Mouse (Mus musculus) stomach, embryonic 16.5 days (tissue): ENCODE measurements at regions not wholly inside any gene's neighbourhood (a gene's known extent, or its start where the extent isn't known, plus 50 kb on each side); places are given as distances from the start of the nearest gene placed in this dataset.

ENCODE experiments used
- ATAC-seq: fragments of 200-750 bp; cut with Nextera tagmentation; 2 replicates; pipeline ENCODE4 v1.8.0; 2017; ENCODE audit warnings: moderate number of reproducible peaks, moderate TSS enrichment; ENCODE audit not compliant: insufficient read depth, low FRiP score
- H3K27ac ChIP-seq: fragments of 300-500 bp; sonication (generic); 2 replicates; pipeline ENCODE4 v1.5.1; 2014; ENCODE audit warnings: low read length
- H3K27me3 ChIP-seq: fragments of 300-500 bp; sonication (generic); 2 replicates; pipeline ENCODE4 v1.6.1; 2014; ENCODE audit warnings: low read length, control low read depth, mixed read lengths; ENCODE audit not compliant: control insufficient read depth, insufficient read depth
- H3K36me3 ChIP-seq: fragments of 300-500 bp; sonication (generic); 2 replicates; pipeline ENCODE4 v1.6.1; 2014; ENCODE audit warnings: low read length; ENCODE audit not compliant: control insufficient read depth, insufficient read depth
- H3K4me1 ChIP-seq: fragments of 300-500 bp; sonication (generic); 2 replicates; pipeline ENCODE4 v1.6.1; 2014; ENCODE audit warnings: low read length, control low read depth, mixed read lengths; ENCODE audit not compliant: control insufficient read depth, insufficient read depth
- H3K4me2 ChIP-seq: fragments of 300-500 bp; sonication (generic); 2 replicates; pipeline ENCODE4 v1.6.1; 2014; ENCODE audit warnings: low read depth, low read length, mixed read lengths
- H3K4me3 ChIP-seq: fragments of 300-500 bp; sonication (generic); replicated peaks from 2 replicates; pipeline ENCODE4 v1.5.1; 2014; ENCODE audit warnings: mild to moderate bottlenecking, low read length
- H3K9ac ChIP-seq: fragments of 300-500 bp; sonication (generic); 2 replicates; pipeline ENCODE4 v1.6.1; 2014; ENCODE audit warnings: low read length
- H3K9me3 ChIP-seq: fragments of 300-500 bp; sonication (generic); replicated peaks from 2 replicates; pipeline ENCODE4 v1.6.1; 2016; ENCODE audit warnings: low read length, control low read depth; ENCODE audit not compliant: control insufficient read depth
- WGBS: fragments of 180-500 bp; shearing (Covaris S2); extraction: QIAGEN DNeasy Blood & Tissue Kit; methylation state at CpG from one replicate; pipeline ENCODE4 v1.1.7; 2014; 5-methylcytosine and 5-hydroxymethylcytosine counted together

GRCm38 (mm10) chr1:35730309-35730708, 337.9 kb upstream of the Hs6st1 start:
- Histone ChIP-seq H3K27ac (no peak overlapping the region), H3K36me3 (no peaks in the 10 kb centered on the region), H3K9ac (no peak overlapping the region), H3K4me3 (no peak overlapping the region), H3K4me2 (no peak overlapping the region), H3K9me3 (no peaks in the 10 kb centered on the region), H3K4me1 (no peaks in the 10 kb centered on the region), H3K27me3 (no peaks in the 10 kb centered on the region)
- ATAC-seq = no peak
- 66% methylated on average over 4 of the region's 4 CpGs for WGBS

GRCm38 (mm10) chr1:35736247-35736646, 332.0 kb upstream of the Hs6st1 start:
- H3K4me3 ChIP-seq = no peak overlapping the region
- no peaks in the 10 kb centered on the region for H3K9me3 ChIP-seq
- no peak for ATAC-seq
- no peak overlapping the region for H3K27ac ChIP-seq
- no peaks in the 10 kb centered on the region for H3K27me3 ChIP-seq
- H3K9ac ChIP-seq = no peak overlapping the region
- no peaks in the 10 kb centered on the region for H3K4me1 ChIP-seq
- no peaks in the 10 kb centered on the region for H3K36me3 ChIP-seq
- no peak overlapping the region for H3K4me2 ChIP-seq

- ATAC-seq = no peak
- no peak overlapping the region for H3K4me2 ChIP-seq
- WGBS = 92% methylated on average over 7 of the region's 7 CpGs
Observed at GRCm38 (mm10) chr1:35749603-35750002, 318.6 kb upstream of the Hs6st1 start.

GRCm38 (mm10) chr1:35750092-35750521, 318.1 kb upstream of the Hs6st1 start:
- H3K4me1 ChIP-seq = no peaks in the 10 kb centered on the region
- no peak overlapping the region for H3K4me2 ChIP-seq
- H3K36me3 ChIP-seq = no peaks in the 10 kb centered on the region
- H3K4me3 ChIP-seq = no peak overlapping the region
- no peak overlapping the region for H3K27ac ChIP-seq
- H3K27me3 ChIP-seq = no peaks in the 10 kb centered on the region
- no peak overlapping the region for H3K9ac ChIP-seq
- no peak for ATAC-seq
- 57% methylated on average over 4 of the region's 4 CpGs for WGBS
- no peaks in the 10 kb centered on the region for H3K9me3 ChIP-seq

More at GRCm38 (mm10) chr1:35749603-35750002, 318.6 kb upstream of the Hs6st1 start:
- Histone ChIP-seq H3K27ac (no peak overlapping the region), H3K4me1 (no peaks in the 10 kb centered on the region), H3K4me3 (no peak overlapping the region), H3K9ac (no peak overlapping the region), H3K9me3 (no peaks in the 10 kb centered on the region), H3K27me3 (no peaks in the 10 kb centered on the region), H3K36me3 (no peaks in the 10 kb centered on the region)

- no peak overlapping the region for H3K4me3 ChIP-seq
- no peak overlapping the region for H3K27ac ChIP-seq
- H3K9ac ChIP-seq = no peak overlapping the region
- no peaks in the 10 kb centered on the region for H3K9me3 ChIP-seq
- H3K27me3 ChIP-seq = no peaks in the 10 kb centered on the region
- no peak overlapping the region for H3K4me2 ChIP-seq
- no peak for ATAC-seq
- H3K36me3 ChIP-seq = no peaks in the 10 kb centered on the region
- WGBS = 79% methylated on average over 9 of the region's 9 CpGs
- H3K4me1 ChIP-seq = no peaks in the 10 kb centered on the region
Observed at GRCm38 (mm10) chr1:35752636-35753035, 315.6 kb upstream of the Hs6st1 start.

GRCm38 (mm10) chr1:35754170-35754569, 314.0 kb upstream of the Hs6st1 start:
- Histone ChIP-seq H3K27ac (no peak overlapping the region), H3K4me3 (no peak overlapping the region), H3K27me3 (no peaks in the 10 kb centered on the region), H3K9me3 (no peaks in the 10 kb centered on the region), H3K9ac (no peak overlapping the region), H3K4me1 (no peaks in the 10 kb centered on the region), H3K4me2 (no peak overlapping the region), H3K36me3 (no peaks in the 10 kb centered on the region)
- no peak for ATAC-seq
- WGBS = 78% methylated on average over 11 of the region's 11 CpGs

DNA sequence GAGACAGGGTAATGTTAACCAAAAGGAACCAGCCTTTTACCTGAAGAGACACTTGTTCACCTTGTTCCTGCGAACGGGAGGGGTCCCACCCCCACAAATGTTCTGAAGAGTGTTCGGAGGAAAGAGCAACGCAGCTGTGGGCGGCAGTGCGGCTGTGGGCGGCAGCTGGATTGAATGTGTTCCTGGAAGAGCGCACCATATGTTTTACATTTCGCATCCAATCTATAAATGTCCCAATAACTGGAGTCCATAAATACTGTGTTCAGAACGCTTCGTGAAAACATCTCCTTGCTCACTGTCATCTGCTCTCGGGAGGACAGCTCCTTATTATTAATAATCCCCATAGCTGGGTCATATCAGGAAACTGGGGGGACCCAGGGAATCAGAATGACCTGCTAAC, 309.2 kb upstream of the Hs6st1 start:
- no peak overlapping the region for H3K27ac ChIP-seq
- no peaks in the 10 kb centered on the region for H3K9me3 ChIP-seq
- no peak for ATAC-seq
- no peaks in the 10 kb centered on the region for H3K27me3 ChIP-seq
- no peaks in the 10 kb centered on the region for H3K4me1 ChIP-seq
- WGBS = 68% methylated on average over 12 of the region's 12 CpGs
- H3K36me3 ChIP-seq = no peaks in the 10 kb centered on the region
- no peak overlapping the region for H3K4me3 ChIP-seq
- no peak overlapping the region for H3K9ac ChIP-seq
- no peak overlapping the region for H3K4me2 ChIP-seq

- H3K4me1 ChIP-seq = no peaks in the 10 kb centered on the region
- WGBS = 60% methylated on average over 4 of the region's 4 CpGs
- no peaks in the 10 kb centered on the region for H3K9me3 ChIP-seq
- H3K27ac ChIP-seq = no peak overlapping the region; the same call in 1 of the 2 replicates
- H3K4me3 ChIP-seq = no peak overlapping the region
- H3K9ac ChIP-seq = no peak overlapping the region
- no peak overlapping the region for H3K4me2 ChIP-seq
- H3K36me3 ChIP-seq = no peaks in the 10 kb centered on the region
- ATAC-seq = no peak
- H3K27me3 ChIP-seq = no peaks in the 10 kb centered on the region
Observed at GRCm38 (mm10) chr1:35759600-35759999, 308.6 kb upstream of the Hs6st1 start.

GRCm38 (mm10) chr1:35763051-35763450, 305.1 kb upstream of the Hs6st1 start:
- Histone ChIP-seq H3K9me3 (no peaks in the 10 kb centered on the region), H3K9ac (no peak overlapping the region), H3K4me2 (no peak overlapping the region), H3K27me3 (no peaks in the 10 kb centered on the region), H3K4me3 (no peak overlapping the region), H3K4me1 (no peaks in the 10 kb centered on the region), H3K36me3 (no peaks in the 10 kb centered on the region), H3K27ac (no peak overlapping the region)
- peak; percentile 43; the same call in 1 of the 2 replicates for ATAC-seq
- WGBS = 83% methylated on average over 9 of the region's 9 CpGs

GRCm38 (mm10) chr1:35763456-35763855, 304.7 kb upstream of the Hs6st1 start:
- H3K9me3 ChIP-seq = no peaks in the 10 kb centered on the region
- WGBS = 80% methylated on average over 10 of the region's 10 CpGs
- H3K4me3 ChIP-seq = no peak overlapping the region
- H3K9ac ChIP-seq = no peak overlapping the region
- ATAC-seq = no peak
- no peaks in the 10 kb centered on the region for H3K36me3 ChIP-seq
- no peak overlapping the region for H3K4me2 ChIP-seq
- H3K27ac ChIP-seq = no peak overlapping the region
- no peaks in the 10 kb centered on the region for H3K4me1 ChIP-seq
- H3K27me3 ChIP-seq = no peaks in the 10 kb centered on the region
